Mouse (Mus musculus): ENCODE results near the gene Gckr. TPM values are rescaled to one million over a fixed set of nuclear protein-coding genes. Genes with fewer than 3 reads are reported as not detected.

Gene Gckr
- 0.10 and 0.24 TPM in 2 replicates for polyA plus RNA-seq (2015; fragmentation: Nextera tagmentation; extraction: Ambion mirVana)

DNA sequence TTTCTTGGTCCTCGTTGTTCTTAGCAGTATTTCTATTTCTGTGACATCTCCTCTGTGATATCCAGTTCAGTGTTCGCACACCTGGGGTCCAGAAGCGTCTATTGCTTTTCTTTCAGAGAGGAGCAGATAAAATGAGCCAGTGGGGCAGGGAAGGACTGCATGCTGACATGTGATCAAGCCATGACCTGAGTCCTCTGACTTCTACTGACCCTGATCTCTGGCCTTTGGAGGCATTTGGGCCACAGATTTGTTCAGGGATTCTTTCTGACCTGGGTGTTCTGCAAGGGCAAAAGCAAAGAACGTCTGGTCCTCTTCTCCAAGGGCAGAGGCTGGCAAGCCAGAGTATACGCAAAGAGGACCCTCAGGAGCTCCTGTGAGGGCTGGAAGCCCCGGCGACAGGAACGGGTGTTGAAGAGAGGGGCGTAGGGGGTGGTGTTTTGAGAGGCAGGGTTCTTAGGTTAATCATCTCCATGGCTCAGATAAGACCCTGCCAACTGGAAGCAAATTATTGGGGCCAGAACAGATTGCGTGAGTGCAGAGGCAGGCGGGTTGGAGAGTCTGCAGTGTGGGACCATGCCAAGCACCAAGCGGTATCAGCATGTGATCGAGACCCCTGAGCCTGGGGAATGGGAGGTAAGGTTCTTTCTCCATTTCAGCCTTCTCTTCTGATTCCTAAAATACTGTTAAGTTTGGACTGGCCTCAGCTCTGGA, at the start of gene Gckr:
Gckr (plus strand) TSS at position 397 of the 711 bp plus-strand sequence.
- Histone ChIP-seq H3K4me3 (replicated peaks) (peak within 1 kb of the TSS; percentile 88), H3K36me3 (peaks cover 10% of the 10 kb centered on the region), H3K4me1 (peaks cover 31% of the 10 kb centered on the region), H3K27me3 (replicated peaks) (no peaks in the 10 kb centered on the region), H3K4me2 (peak within 1 kb of the TSS; percentile 79), H3K9me3 (replicated peaks) (no peaks in the 10 kb centered on the region), H3K27ac (replicated peaks) (peak within 1 kb of the TSS; percentile 89), H3K9ac (replicated peaks) (peak within 1 kb of the TSS; percentile 96; the same call in 1 of the 2 replicates)
- 80% methylated on average over 13 of the region's 13 CpGs for WGBS
- ATAC-seq (ENCODE audit: low FRiP score): no peak

- no peaks in the 10 kb centered on the region for H3K27me3 ChIP-seq (replicated peaks)
- no peak overlapping the region for H3K4me2 ChIP-seq
- 0 out of 2 replicates have a peak, but pooled peaks have one; percentile 25 for ATAC-seq (ENCODE audit: low FRiP score)
- H3K9me3 ChIP-seq (replicated peaks): no peaks in the 10 kb centered on the region
- H3K27ac ChIP-seq (replicated peaks): no peak overlapping the region
- peaks cover 9% of the 10 kb centered on the region; the same call in 1 of the 2 replicates for H3K4me1 ChIP-seq
- no peak overlapping the region for H3K4me3 ChIP-seq (replicated peaks)
- peaks cover 94% of the 10 kb centered on the region for H3K36me3 ChIP-seq
- 79% methylated on average over 4 of the region's 4 CpGs for WGBS
- no peak overlapping the region for H3K9ac ChIP-seq (replicated peaks)
These were observed 46.5 kb upstream of the Gckr start for GRCm38 (mm10) chr5:31250716-31251115.

GRCm38 (mm10) chr5:31251541-31252101, 45.6 kb upstream of the Gckr start, which contains the start of gene Krtcap3:
Gene Krtcap3 (plus strand): TSS chr5:31251691.
- peak within 1 kb of the TSS; percentile 9; the same call in 1 of the 2 replicates for H3K4me3 ChIP-seq (replicated peaks)
- H3K9me3 ChIP-seq (replicated peaks): no peaks in the 10 kb centered on the region
- peak within 1 kb of the TSS; percentile 42 for H3K4me2 ChIP-seq
- 0 out of 2 replicates have a peak within 1 kb of the TSS, but pooled peaks have one; percentile 3 for H3K9ac ChIP-seq (replicated peaks)
- 18% methylated on average over 47 of the region's 47 CpGs for WGBS
- peaks cover 9% of the 10 kb centered on the region; the same call in 1 of the 2 replicates for H3K4me1 ChIP-seq
- peaks cover 92% of the 10 kb centered on the region for H3K36me3 ChIP-seq
- H3K27me3 ChIP-seq (replicated peaks): no peaks in the 10 kb centered on the region
- ATAC-seq (ENCODE audit: low FRiP score): peak; percentile 52
- no peak within 1 kb of the TSS for H3K27ac ChIP-seq (replicated peaks)

DNA sequence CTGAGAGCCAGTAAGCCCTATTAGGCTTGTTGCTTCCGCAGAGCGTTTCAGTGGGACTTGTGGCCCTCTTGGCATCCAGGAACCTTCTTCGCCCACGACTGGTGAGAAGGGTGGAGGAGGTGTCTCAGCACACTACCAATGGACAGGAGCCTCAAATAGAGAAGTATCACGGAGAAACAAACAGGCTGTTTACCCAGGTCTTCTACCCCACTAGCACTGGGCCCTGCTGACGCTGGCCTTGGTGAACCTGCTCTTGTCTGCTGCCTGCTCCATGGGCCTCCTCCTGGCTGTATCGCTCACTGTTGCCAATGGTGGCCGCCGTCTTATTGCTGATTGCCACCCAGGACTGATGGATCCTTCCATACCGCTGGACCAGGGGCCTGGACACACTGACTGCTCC, 45.1 kb upstream of the Gckr start:
- WGBS: 51% methylated on average over 10 of the region's 10 CpGs
- peaks cover 90% of the 10 kb centered on the region for H3K36me3 ChIP-seq
- peak overlapping the region; percentile 42 for H3K4me2 ChIP-seq
- H3K9me3 ChIP-seq (replicated peaks): no peaks in the 10 kb centered on the region
- peaks cover 9% of the 10 kb centered on the region; the same call in 1 of the 2 replicates for H3K4me1 ChIP-seq
- ATAC-seq (ENCODE audit: low FRiP score): 0 out of 2 replicates have a peak, but pooled peaks have one; percentile 4
- H3K27ac ChIP-seq (replicated peaks): no peak overlapping the region
- no peak overlapping the region for H3K9ac ChIP-seq (replicated peaks)
- H3K4me3 ChIP-seq (replicated peaks): peak overlapping the region; percentile 9; the same call in 1 of the 2 replicates
- H3K27me3 ChIP-seq (replicated peaks): no peaks in the 10 kb centered on the region

DNA sequence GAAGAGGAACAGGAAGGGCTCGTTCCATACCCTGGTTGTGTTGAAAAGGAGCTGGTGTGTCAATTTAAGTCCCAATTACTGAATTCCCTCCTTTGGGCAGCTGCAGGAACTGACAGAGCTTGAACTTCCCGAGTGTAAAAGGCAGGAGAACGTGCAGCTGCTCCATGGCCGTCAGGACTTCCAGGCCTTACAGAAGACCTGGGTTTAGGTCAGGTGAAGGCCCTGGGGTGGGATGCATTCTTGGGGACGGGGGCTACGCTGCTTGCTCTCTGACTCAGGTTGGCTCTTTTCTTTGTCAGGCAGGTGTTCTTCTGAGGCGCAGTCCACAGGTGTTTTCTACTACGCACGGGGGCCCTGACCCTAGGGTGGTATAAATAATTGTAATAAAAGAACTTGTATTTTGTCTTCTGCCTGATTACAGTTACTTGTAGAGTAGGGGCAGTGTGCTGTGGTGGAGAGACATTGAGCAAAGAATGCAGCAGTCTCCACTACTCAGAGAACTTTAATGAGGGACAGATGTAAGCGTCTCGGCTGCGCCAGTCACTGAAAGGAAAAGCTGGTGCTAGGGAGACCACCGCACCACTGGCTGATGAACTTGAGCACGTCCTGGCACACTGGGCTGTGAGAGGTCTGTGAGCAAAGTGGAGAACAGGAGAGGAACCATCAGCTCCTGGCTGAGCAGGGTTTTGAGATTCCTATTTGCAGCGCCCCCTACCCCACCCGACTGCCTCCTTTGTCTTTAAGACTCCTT, 44.3 kb upstream of the Gckr start:
- Histone ChIP-seq H3K4me2 (no peak overlapping the region; the same call in 1 of the 2 replicates), H3K27ac (replicated peaks) (no peak overlapping the region), H3K36me3 (peaks cover 89% of the 10 kb centered on the region), H3K9ac (replicated peaks) (no peak overlapping the region), H3K27me3 (replicated peaks) (no peaks in the 10 kb centered on the region), H3K9me3 (replicated peaks) (no peaks in the 10 kb centered on the region), H3K4me1 (peaks cover 9% of the 10 kb centered on the region; the same call in 1 of the 2 replicates), H3K4me3 (replicated peaks) (no peak overlapping the region; the same call in 1 of the 2 replicates)
- 85% methylated on average over 16 of the region's 16 CpGs for WGBS
- no peak for ATAC-seq (ENCODE audit: low FRiP score)

- Histone ChIP-seq H3K4me2 (no peak overlapping the region), H3K4me3 (replicated peaks) (no peak overlapping the region), H3K4me1 (peaks cover 9% of the 10 kb centered on the region; the same call in 1 of the 2 replicates), H3K9me3 (replicated peaks) (no peaks in the 10 kb centered on the region), H3K27ac (replicated peaks) (no peak overlapping the region), H3K9ac (replicated peaks) (no peak overlapping the region), H3K36me3 (peaks cover 81% of the 10 kb centered on the region), H3K27me3 (replicated peaks) (no peaks in the 10 kb centered on the region)
- ATAC-seq (ENCODE audit: low FRiP score): no peak
- 97% methylated on average over 8 of the region's 8 CpGs for WGBS
These were observed 43.4 kb upstream of the Gckr start for GRCm38 (mm10) chr5:31253806-31254205.

GRCm38 (mm10) chr5:31254452-31254851, 42.8 kb upstream of the Gckr start:
- H3K9ac ChIP-seq (replicated peaks): no peak overlapping the region
- no peak overlapping the region for H3K4me2 ChIP-seq
- H3K4me3 ChIP-seq (replicated peaks): no peak overlapping the region
- H3K9me3 ChIP-seq (replicated peaks): no peaks in the 10 kb centered on the region
- peaks cover 82% of the 10 kb centered on the region for H3K36me3 ChIP-seq
- no peak overlapping the region for H3K27ac ChIP-seq (replicated peaks)
- peaks cover 9% of the 10 kb centered on the region; the same call in 1 of the 2 replicates for H3K4me1 ChIP-seq
- no peak for ATAC-seq (ENCODE audit: low FRiP score)
- no peaks in the 10 kb centered on the region for H3K27me3 ChIP-seq (replicated peaks)
- WGBS: 80% methylated on average over 7 of the region's 7 CpGs

GRCm38 (mm10) chr5:31254901-31255300, 42.3 kb upstream of the Gckr start:
- Histone ChIP-seq H3K4me1 (peaks cover 9% of the 10 kb centered on the region; the same call in 1 of the 2 replicates), H3K4me2 (no peak overlapping the region), H3K4me3 (replicated peaks) (no peak overlapping the region), H3K9me3 (replicated peaks) (no peaks in the 10 kb centered on the region), H3K27ac (replicated peaks) (no peak overlapping the region), H3K9ac (replicated peaks) (no peak overlapping the region), H3K27me3 (replicated peaks) (no peaks in the 10 kb centered on the region), H3K36me3 (peaks cover 82% of the 10 kb centered on the region)
- 84% methylated on average over 8 of the region's 8 CpGs for WGBS
- ATAC-seq (ENCODE audit: low FRiP score): no peak

DNA sequence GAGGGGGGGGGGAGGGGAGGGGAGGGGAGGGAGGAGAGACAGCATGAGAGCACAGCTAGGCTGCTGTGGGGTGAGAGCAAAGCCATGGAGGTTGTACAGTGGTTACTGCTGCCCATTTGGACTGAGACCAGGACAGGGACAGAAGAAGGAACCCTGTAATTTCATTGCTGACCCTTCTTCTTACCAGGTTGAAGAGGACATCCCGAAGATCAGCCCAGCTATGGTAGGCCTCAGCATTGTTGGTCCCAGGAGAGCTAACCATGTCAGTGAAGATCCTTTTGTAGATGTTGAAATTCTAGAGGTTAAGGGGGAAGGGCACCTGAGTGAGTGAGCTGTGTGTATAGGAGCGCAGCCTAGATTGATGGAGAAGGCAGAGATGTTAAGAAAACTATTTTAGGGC, 41.9 kb upstream of the Gckr start:
- no peak overlapping the region for H3K4me2 ChIP-seq
- H3K27ac ChIP-seq (replicated peaks): no peak overlapping the region
- ATAC-seq (ENCODE audit: low FRiP score): no peak
- no peaks in the 10 kb centered on the region for H3K27me3 ChIP-seq (replicated peaks)
- H3K36me3 ChIP-seq: peaks cover 82% of the 10 kb centered on the region
- peaks cover 9% of the 10 kb centered on the region; the same call in 1 of the 2 replicates for H3K4me1 ChIP-seq
- H3K9me3 ChIP-seq (replicated peaks): no peaks in the 10 kb centered on the region
- 94% methylated on average over 2 of the region's 2 CpGs for WGBS
- no peak overlapping the region for H3K9ac ChIP-seq (replicated peaks)
- no peak overlapping the region for H3K4me3 ChIP-seq (replicated peaks)

- WGBS: 94% methylated on average over 2 of the region's 2 CpGs
- H3K27ac ChIP-seq (replicated peaks): no peak overlapping the region
- H3K9me3 ChIP-seq (replicated peaks): no peaks in the 10 kb centered on the region
- no peak overlapping the region for H3K4me2 ChIP-seq
- H3K36me3 ChIP-seq: peaks cover 82% of the 10 kb centered on the region
- H3K9ac ChIP-seq (replicated peaks): no peak overlapping the region
- no peak for ATAC-seq (ENCODE audit: low FRiP score)
- no peaks in the 10 kb centered on the region for H3K27me3 ChIP-seq (replicated peaks)
- H3K4me1 ChIP-seq: peaks cover 9% of the 10 kb centered on the region; the same call in 1 of the 2 replicates
- H3K4me3 ChIP-seq (replicated peaks): no peak overlapping the region
These were observed 41.3 kb upstream of the Gckr start for GRCm38 (mm10) chr5:31255971-31256370.

- ATAC-seq (ENCODE audit: low FRiP score): no peak
These were observed 39.6 kb upstream of the Gckr start for GRCm38 (mm10) chr5:31257616-31258015.

More at GRCm38 (mm10) chr5:31257616-31258015, 39.6 kb upstream of the Gckr start:
- no peaks in the 10 kb centered on the region for H3K4me1 ChIP-seq
- 93% methylated on average over 11 of the region's 11 CpGs for WGBS
- no peak overlapping the region for H3K4me2 ChIP-seq
- H3K9ac ChIP-seq (replicated peaks): no peak overlapping the region
- no peaks in the 10 kb centered on the region for H3K9me3 ChIP-seq (replicated peaks)
- H3K4me3 ChIP-seq (replicated peaks): no peak overlapping the region
- H3K36me3 ChIP-seq: peaks cover 82% of the 10 kb centered on the region
- H3K27ac ChIP-seq (replicated peaks): no peak overlapping the region
- H3K27me3 ChIP-seq (replicated peaks): no peaks in the 10 kb centered on the region
